Mouse (Mus musculus): Measurements from ENCODE around the gene Clint1. TPM values are rescaled to one million over a fixed set of nuclear protein-coding genes. Genes with fewer than 3 reads are reported as not detected.

Gene Clint1
- polyA plus RNA-seq, 1 experiment from 2014 or later = 50.5 TPM

DNA sequence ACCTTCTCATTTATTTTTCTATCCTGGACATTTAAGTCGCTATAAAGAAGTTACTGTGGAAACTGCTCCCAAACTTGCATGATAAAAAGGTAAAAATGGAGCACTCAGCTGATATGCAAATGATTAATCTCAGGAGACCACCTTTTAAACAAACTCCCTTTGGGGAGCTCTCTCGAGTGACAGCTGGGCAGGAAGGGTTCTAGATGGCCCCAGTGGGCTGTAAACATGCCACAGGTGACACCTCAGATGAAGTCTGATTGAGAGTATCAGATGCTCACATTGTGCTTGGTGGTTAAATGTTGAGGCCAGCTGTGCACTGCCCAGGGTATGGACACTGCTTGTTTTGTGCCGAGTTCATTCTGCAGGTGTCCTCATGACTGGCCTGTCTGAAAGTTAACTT is 2.0 kb upstream of the Clint1 start:
- WGBS = 60% methylated on average over 3 of the region's 3 CpGs
- peaks cover 27% of the 10 kb centered on the region for H3K4me1 ChIP-seq (replicated peaks)
- no peak overlapping the region for H3K4me3 ChIP-seq
- peaks cover 8% of the 10 kb centered on the region; the same call in 1 of the 2 replicates for H3K36me3 ChIP-seq
- no peak overlapping the region for H3K9ac ChIP-seq
- H3K27ac ChIP-seq (replicated peaks) = no peak overlapping the region
- H3K4me2 ChIP-seq = no peak overlapping the region
- H3K9me3 ChIP-seq = no peaks in the 10 kb centered on the region
- no peaks in the 10 kb centered on the region for H3K27me3 ChIP-seq
- ATAC-seq (ENCODE audit: low read depth) = no peak

DNA sequence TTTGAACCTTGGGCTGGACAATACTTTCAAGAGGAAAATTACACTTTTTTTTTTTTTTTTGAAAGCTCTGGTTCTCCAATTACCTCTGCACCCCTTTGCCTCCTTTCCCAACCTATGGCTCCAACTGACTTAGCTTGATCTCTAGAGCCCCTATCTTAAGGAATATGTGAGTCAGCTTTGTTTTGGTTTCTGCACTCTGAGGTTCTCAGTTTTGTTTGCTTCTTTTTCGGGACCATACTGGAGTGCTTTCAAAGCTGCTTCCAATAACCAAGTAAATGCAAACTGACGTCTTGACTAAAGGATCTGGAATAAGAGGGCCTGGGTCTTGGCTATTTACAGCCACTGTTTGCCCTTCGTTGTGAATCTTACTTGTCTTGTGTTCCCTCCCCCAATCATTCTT is 1.5 kb upstream of the Clint1 start:
- H3K4me3 ChIP-seq = no peak overlapping the region
- no peaks in the 10 kb centered on the region for H3K27me3 ChIP-seq
- H3K4me2 ChIP-seq = no peak overlapping the region
- ATAC-seq (ENCODE audit: low read depth) = no peak
- H3K4me1 ChIP-seq (replicated peaks) = peaks cover 32% of the 10 kb centered on the region
- H3K9me3 ChIP-seq = no peaks in the 10 kb centered on the region
- no peak overlapping the region for H3K9ac ChIP-seq
- H3K36me3 ChIP-seq = peaks cover 8% of the 10 kb centered on the region; the same call in 1 of the 2 replicates
- WGBS = 56% methylated on average over 3 of the region's 3 CpGs
- H3K27ac ChIP-seq (replicated peaks) = no peak overlapping the region

DNA sequence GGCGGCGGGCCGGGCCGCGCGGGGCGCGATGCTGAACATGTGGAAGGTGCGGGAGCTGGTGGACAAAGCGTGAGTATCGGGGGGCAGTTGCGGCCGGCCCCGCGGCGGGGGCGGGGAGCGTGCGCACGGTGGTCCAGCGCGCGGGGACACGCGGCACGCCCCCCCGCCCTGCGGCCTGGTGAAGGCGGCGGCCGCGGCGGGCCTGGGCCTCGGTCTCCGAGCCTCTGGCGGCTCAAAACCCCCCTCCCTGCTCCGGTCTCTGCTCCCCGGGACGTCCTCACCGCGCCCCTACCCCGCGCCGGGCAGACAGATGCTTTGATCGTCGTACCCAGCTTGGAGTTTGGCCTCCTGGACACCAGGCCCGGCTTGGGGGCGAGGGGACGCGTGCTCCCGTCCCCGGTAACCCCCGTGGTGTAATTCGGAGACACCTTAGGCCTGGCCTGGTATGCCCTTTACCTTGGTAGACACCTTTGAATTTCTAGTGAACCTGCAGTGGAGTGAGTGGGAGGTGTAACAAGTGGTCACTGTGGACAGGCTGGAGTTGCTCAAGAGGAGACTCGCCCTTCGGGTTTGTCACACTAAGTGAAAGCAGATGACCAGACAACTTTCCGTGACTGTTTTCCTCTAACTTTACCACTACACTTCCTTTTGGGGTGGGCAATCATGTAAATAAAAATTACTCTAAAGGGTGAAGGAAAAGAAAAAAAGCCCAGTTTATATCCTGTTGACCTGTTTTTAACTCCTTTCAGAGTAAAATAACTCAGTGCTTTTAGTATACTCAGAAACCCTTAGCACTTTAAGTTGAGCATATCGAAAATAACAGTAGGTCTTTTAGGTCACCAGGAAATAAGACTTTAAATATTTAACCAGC is 508 bp downstream of the Clint1 start:
- peak; percentile 83 for ATAC-seq (ENCODE audit: low read depth)
- H3K4me3 ChIP-seq = peak overlapping the region; percentile 94
- peak overlapping the region; percentile 95 for H3K9ac ChIP-seq
- 3% methylated on average over 53 of the region's 58 CpGs for WGBS
- H3K27me3 ChIP-seq = no peaks in the 10 kb centered on the region
- H3K9me3 ChIP-seq = no peaks in the 10 kb centered on the region
- peaks cover 8% of the 10 kb centered on the region; the same call in 1 of the 2 replicates for H3K36me3 ChIP-seq
- H3K4me2 ChIP-seq = peak overlapping the region; percentile 89
- peaks cover 51% of the 10 kb centered on the region for H3K4me1 ChIP-seq (replicated peaks)
- H3K27ac ChIP-seq (replicated peaks) = peak overlapping the region; percentile 81

DNA sequence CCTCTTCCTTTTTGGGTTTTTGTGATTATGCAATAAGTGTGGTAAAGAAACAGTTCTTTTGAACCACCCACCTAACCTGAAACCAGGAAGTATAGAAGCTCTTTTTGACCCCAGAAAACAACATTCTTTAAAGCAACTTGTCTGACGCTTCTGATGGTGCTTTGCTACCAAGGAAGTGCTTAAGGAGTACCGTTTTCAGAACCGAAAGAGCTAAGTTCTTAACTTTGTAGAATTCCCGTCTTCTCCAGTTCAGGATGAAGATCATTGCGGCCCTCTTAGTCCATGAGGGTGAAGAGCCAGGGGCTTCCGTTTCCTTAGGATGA is 1.1 kb downstream of the Clint1 start:
- Histone ChIP-seq H3K4me3 (peak overlapping the region; percentile 94), H3K4me1 (replicated peaks) (peaks cover 55% of the 10 kb centered on the region), H3K27ac (replicated peaks) (no peak overlapping the region), H3K9me3 (no peaks in the 10 kb centered on the region), H3K36me3 (peaks cover 8% of the 10 kb centered on the region; the same call in 1 of the 2 replicates), H3K4me2 (peak overlapping the region; percentile 89), H3K9ac (peak overlapping the region; percentile 95), H3K27me3 (no peaks in the 10 kb centered on the region)
- 62% methylated on average over 6 of the region's 6 CpGs for WGBS
- ATAC-seq (ENCODE audit: low read depth) = no peak

DNA sequence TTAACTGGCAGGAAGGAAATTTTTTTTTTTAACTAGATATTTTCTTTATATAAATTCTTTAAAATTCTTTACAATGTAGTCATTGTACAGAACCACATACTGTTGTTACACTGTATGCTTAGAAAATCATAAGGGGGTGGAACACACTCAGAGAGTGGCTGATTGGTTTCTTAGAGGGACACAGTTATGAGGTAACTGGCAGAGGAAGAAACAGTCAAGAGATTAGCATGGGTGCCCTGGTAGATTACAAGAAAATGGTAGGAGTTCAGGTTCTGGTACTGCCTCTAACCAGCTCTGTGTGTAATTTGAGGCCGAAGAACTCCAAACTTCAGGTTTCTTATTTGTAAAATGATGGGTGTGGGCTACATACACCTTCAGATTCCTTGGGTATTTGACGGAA is 2.1 kb downstream of the Clint1 start:
- no peak overlapping the region for H3K27ac ChIP-seq (replicated peaks)
- no peak for ATAC-seq (ENCODE audit: low read depth)
- WGBS = 93% methylated on average over 2 of the region's 2 CpGs

DNA sequence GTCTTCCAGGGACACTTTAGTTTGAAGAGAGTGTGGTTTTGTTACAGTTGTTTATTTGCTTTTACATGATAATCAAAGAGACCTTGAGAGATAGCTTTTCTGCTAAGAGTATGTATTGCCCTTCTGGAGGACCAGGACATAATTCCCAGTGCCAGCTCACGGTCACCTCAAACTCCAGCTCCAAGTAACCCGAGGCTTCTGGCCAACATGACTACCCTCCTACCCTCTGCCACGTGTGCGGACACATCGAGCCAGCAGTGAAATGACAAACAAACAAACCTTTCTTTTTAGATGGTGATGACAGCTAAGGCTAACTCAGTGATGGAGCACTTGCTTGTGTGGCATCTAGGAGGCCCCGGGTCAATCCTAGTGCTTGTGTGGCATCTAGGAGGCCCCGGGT is 2.5 kb downstream of the Clint1 start:
- 93% methylated on average over 7 of the region's 7 CpGs for WGBS
- Histone ChIP-seq H3K4me1 (replicated peaks) (peaks cover 55% of the 10 kb centered on the region), H3K4me3 (no peak overlapping the region), H3K27ac (replicated peaks) (no peak overlapping the region), H3K9me3 (no peaks in the 10 kb centered on the region), H3K9ac (no peak overlapping the region), H3K27me3 (no peaks in the 10 kb centered on the region), H3K4me2 (no peak overlapping the region), H3K36me3 (peaks cover 8% of the 10 kb centered on the region; the same call in 1 of the 2 replicates)
- no peak for ATAC-seq (ENCODE audit: low read depth)

More for the DNA sequence above, 2.1 kb downstream of the Clint1 start:
- Histone ChIP-seq H3K9me3 (no peaks in the 10 kb centered on the region), H3K4me3 (no peak overlapping the region), H3K4me1 (replicated peaks) (peaks cover 55% of the 10 kb centered on the region), H3K36me3 (peaks cover 8% of the 10 kb centered on the region; the same call in 1 of the 2 replicates), H3K9ac (no peak overlapping the region), H3K27me3 (no peaks in the 10 kb centered on the region), H3K4me2 (no peak overlapping the region)

DNA sequence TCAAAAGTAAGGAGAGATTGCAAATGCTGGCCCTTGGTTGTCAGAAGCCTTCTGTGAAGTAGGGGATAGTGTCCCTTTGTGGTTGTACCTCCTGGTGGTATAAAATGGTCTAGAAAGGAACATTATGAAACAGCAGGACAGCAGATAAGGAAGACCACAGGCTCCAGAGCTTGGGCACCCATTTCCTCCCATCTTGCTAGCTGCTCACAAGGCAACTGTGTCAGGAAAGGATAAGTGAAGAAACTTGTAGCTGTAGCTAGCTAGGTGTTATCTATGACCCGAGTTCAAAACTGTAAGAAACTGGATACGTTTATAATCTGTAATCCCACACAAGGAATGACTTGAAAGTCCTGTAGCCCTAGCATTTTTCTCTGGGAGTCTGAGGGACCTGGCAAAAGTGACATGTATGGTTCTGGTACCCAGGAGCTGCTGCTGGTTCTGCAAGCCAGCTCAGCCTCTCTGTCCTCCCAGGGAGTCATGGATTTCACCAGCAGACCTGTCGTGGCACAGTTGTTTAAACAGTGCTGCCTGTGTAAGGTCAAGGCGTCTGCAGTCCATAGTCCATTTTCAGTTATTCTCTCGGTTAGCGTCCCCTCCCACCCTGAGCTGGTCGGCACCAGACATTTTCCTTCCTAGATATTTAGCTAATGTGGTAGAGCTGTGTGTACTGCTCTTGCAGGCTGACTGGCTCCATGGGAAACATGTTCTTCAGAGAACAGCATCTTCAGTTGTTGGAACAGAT is 3.7 kb downstream of the Clint1 start:
- no peak overlapping the region for H3K27ac ChIP-seq (replicated peaks)
- H3K27me3 ChIP-seq = no peaks in the 10 kb centered on the region
- 78% methylated on average over 7 of the region's 7 CpGs for WGBS
- H3K4me1 ChIP-seq (replicated peaks) = peaks cover 55% of the 10 kb centered on the region
- no peaks in the 10 kb centered on the region for H3K9me3 ChIP-seq
- H3K4me3 ChIP-seq = no peak overlapping the region
- no peak overlapping the region for H3K4me2 ChIP-seq
- H3K9ac ChIP-seq = no peak overlapping the region
- ATAC-seq (ENCODE audit: low read depth) = no peak
- H3K36me3 ChIP-seq = peaks cover 8% of the 10 kb centered on the region; the same call in 1 of the 2 replicates

DNA sequence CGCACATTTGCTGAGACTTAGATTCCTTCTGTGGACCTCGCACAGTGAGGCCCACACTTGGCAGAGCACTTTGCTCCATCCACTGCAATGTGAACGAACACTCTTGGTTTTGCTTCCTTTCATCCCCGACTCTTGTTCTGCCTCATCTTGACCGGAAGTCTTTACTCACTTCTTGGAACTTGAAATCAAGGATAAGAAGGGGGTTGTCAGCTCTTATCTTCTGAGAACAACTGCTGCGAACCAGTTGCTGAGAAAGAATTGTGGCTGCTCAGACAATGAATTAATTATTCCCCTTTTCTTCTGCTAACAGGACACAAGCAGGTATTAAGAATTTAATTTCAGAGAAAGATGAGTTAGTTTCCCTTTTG is 4.3 kb downstream of the Clint1 start:
- H3K9ac ChIP-seq = no peak overlapping the region
- H3K4me2 ChIP-seq = no peak overlapping the region
- 88% methylated on average over 6 of the region's 6 CpGs for WGBS
- no peaks in the 10 kb centered on the region for H3K27me3 ChIP-seq
- H3K27ac ChIP-seq (replicated peaks) = no peak overlapping the region
- H3K4me3 ChIP-seq = no peak overlapping the region
- H3K36me3 ChIP-seq = peaks cover 8% of the 10 kb centered on the region; the same call in 1 of the 2 replicates
- H3K9me3 ChIP-seq = no peaks in the 10 kb centered on the region
- ATAC-seq (ENCODE audit: low read depth) = no peak
- H3K4me1 ChIP-seq (replicated peaks) = peaks cover 55% of the 10 kb centered on the region

DNA sequence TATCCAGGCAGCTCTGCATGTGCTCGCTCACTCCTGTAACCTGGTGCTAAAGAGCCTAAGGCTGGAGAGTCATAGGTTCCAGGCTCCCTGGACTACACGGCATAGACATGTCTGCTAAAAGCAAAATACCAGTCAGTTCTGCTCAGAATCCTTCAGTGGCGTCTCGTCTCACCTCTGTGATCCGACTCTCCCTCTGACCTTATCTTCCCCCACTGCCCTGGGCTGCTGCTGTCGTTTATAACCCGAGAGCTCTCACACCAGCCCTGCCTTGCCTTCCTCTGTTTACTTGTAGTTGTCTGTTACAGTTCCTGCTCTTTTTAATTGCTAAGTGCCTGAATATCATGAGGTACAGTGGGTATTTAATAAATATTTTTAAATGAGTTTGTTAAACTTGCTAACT is 9.5 kb downstream of the Clint1 start:
- no peak overlapping the region for H3K27ac ChIP-seq (replicated peaks)
- no peak for ATAC-seq (ENCODE audit: low read depth)
- H3K9me3 ChIP-seq = no peaks in the 10 kb centered on the region
- H3K27me3 ChIP-seq = no peaks in the 10 kb centered on the region
- H3K4me3 ChIP-seq = no peak overlapping the region
- H3K4me2 ChIP-seq = no peak overlapping the region
- 86% methylated on average over 7 of the region's 7 CpGs for WGBS
- peaks cover 13% of the 10 kb centered on the region for H3K4me1 ChIP-seq (replicated peaks)
- no peak overlapping the region for H3K9ac ChIP-seq
- H3K36me3 ChIP-seq = no peaks in the 10 kb centered on the region

DNA sequence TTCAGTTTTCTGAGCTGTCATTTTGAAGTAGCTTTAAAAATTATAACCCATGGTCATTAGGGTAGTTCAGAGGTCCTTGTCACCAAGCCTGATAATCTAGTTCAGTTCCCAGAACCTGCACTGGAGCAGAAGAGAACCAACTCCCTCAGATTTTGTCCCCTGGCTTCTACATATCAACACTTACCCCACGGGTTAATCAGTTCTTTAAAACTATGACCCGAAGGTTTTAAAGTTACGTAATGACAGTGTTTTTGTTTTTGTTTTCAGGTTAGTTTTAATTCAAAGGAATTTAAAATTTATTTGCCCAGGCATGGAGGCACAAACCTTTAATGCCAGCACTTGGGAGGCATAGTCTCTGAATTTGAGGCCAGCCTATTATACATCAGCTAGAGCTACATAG is 12.6 kb downstream of the Clint1 start:
- no peaks in the 10 kb centered on the region for H3K27me3 ChIP-seq
- H3K4me2 ChIP-seq = no peak overlapping the region
- ATAC-seq (ENCODE audit: low read depth) = no peak
- no peaks in the 10 kb centered on the region; the same call in 1 of the 2 replicates for H3K4me1 ChIP-seq (replicated peaks)
- H3K4me3 ChIP-seq = no peak overlapping the region
- no peak overlapping the region for H3K27ac ChIP-seq (replicated peaks)
- no peak overlapping the region for H3K9ac ChIP-seq
- 94% methylated on average over 3 of the region's 3 CpGs for WGBS
- H3K36me3 ChIP-seq = no peaks in the 10 kb centered on the region
- no peaks in the 10 kb centered on the region for H3K9me3 ChIP-seq

DNA sequence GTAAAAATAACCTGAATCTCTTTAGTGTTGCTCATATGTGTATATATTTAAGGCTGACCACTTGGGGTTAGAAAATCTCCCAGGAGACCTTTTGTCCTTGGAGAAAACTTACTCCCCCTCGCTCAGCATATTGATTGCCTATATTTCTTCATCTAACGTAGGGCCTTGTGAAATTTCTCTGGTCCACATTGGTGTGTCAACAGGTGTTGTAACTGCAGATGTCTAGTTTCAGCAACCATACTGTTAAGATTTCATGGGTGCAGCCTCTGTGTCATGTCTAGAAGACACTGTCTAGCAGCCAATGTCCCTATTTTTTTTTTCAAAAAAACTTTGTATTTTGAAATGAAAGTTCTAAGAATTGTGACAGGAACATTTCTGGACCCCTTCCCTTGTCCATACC is 14.0 kb downstream of the Clint1 start:
- H3K36me3 ChIP-seq = no peaks in the 10 kb centered on the region

DNA sequence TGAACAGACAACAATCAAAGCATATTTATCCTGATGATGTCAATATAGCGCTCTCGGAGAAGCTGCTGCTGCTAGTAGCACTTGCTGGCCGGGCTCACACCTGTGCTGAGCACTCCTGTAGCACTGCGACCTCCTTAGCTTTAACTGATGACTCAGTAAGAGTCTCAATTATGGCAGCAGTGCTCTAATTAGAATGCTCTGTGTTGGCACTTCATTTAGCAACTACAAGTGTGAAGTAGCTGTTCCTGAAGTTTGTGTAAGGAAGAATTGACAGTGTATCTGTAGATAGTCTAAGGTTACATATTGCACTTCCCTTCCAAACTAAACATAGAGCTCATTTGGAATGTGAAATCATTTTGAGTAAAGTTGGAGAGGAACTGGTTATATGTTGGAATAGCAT is 14.7 kb downstream of the Clint1 start:
- no peaks in the 10 kb centered on the region for H3K36me3 ChIP-seq
- 90% methylated on average over 4 of the region's 4 CpGs for WGBS
- H3K4me3 ChIP-seq = no peak overlapping the region
- H3K4me1 ChIP-seq (replicated peaks) = no peaks in the 10 kb centered on the region; the same call in 1 of the 2 replicates
- no peak overlapping the region for H3K27ac ChIP-seq (replicated peaks)
- H3K27me3 ChIP-seq = no peaks in the 10 kb centered on the region
- no peak overlapping the region for H3K9ac ChIP-seq
- no peak overlapping the region for H3K4me2 ChIP-seq
- no peaks in the 10 kb centered on the region for H3K9me3 ChIP-seq
- no peak for ATAC-seq (ENCODE audit: low read depth)

More for the DNA sequence above, 14.0 kb downstream of the Clint1 start:
- H3K27me3 ChIP-seq = no peaks in the 10 kb centered on the region
- WGBS = 88% methylated on average over 2 of the region's 2 CpGs
- no peak overlapping the region for H3K4me2 ChIP-seq
- no peaks in the 10 kb centered on the region for H3K9me3 ChIP-seq
- H3K4me3 ChIP-seq = no peak overlapping the region
- no peak overlapping the region for H3K27ac ChIP-seq (replicated peaks)
- ATAC-seq (ENCODE audit: low read depth) = no peak
- H3K9ac ChIP-seq = no peak overlapping the region
- no peaks in the 10 kb centered on the region; the same call in 1 of the 2 replicates for H3K4me1 ChIP-seq (replicated peaks)

Measured in neural tube, embryonic 13.5 days (tissue).